Mouse (Mus musculus) liver, embryonic 14.5 days (tissue): ENCODE measurements around the gene Lrmda. TPM values are rescaled to one million over a fixed set of nuclear protein-coding genes. Genes with fewer than 3 reads are reported as not detected.

Source experiments
- ATAC-seq: fragments of 200-750 bp; cut with Nextera tagmentation; 2 replicates; pipeline ENCODE4 v1.8.0; 2017; ENCODE audit warnings: moderate number of reproducible peaks, mild to moderate bottlenecking, moderate library complexity; ENCODE audit not compliant: insufficient read depth
- DNase-seq, 3 experiments: peaks; one replicate each; pipeline ENCODE4 v3.0.0-alpha.2; 2012 to 2013; ENCODE audit warnings: low read depth in 3 of 3, low spot score in 3 of 3
- H3K27ac ChIP-seq: fragments of 300-500 bp; sonication (generic); 2 replicates; pipeline ENCODE4 v1.5.1; 2014; ENCODE audit warnings: moderate library complexity, mild to moderate bottlenecking, control low read depth, inconsistent platforms
- H3K27me3 ChIP-seq: fragments of 300-500 bp; sonication (generic); 2 replicates; pipeline ENCODE4 v1.6.1; 2014; ENCODE audit warnings: mild to moderate bottlenecking, low read length, moderate library complexity; ENCODE audit not compliant: control insufficient read depth, insufficient read depth
- H3K36me3 ChIP-seq: fragments of 300-500 bp; sonication (generic); replicated peaks from 2 replicates; pipeline ENCODE4 v1.6.1; 2014; ENCODE audit warnings: low read depth; ENCODE audit not compliant: control insufficient read depth, insufficient read depth
- H3K4me1 ChIP-seq, 2 experiments: fragments of 200-500 bp in 1 of 2; fragments of 300-500 bp in 1 of 2; sonication (generic) in 1 of 2; replicated peaks; 2 replicates each; pipeline ENCODE4 v1.6.1; 2012 to 2014; ENCODE audit warnings: antibody characterized with exemption in 1 of 2, inconsistent platforms in 1 of 2, low read length in 1 of 2; ENCODE audit not compliant: control insufficient read depth in 2 of 2, insufficient read depth in 2 of 2
- H3K4me2 ChIP-seq: fragments of 300-500 bp; sonication (generic); 2 replicates; pipeline ENCODE4 v1.6.1; 2014; ENCODE audit warnings: low read depth, mild to moderate bottlenecking, control low read depth, moderate library complexity
- H3K4me3 ChIP-seq, 2 experiments: fragments of 200-500 bp in 1 of 2; fragments of 300-500 bp in 1 of 2; sonication (generic) in 1 of 2; 2 replicates each; pipeline ENCODE4 v1.5.1; 2012 to 2014; ENCODE audit warnings: low read depth in 2 of 2, low read length in 2 of 2, mild to moderate bottlenecking in 2 of 2, control low read depth in 1 of 2, inconsistent platforms in 1 of 2, moderate library complexity in 1 of 2; ENCODE audit not compliant: insufficient read depth in 1 of 2
- H3K9ac ChIP-seq: fragments of 300-500 bp; sonication (generic); replicated peaks from 2 replicates; pipeline ENCODE4 v1.6.1; 2014; ENCODE audit warnings: mild to moderate bottlenecking, control low read depth, moderate library complexity
- H3K9me3 ChIP-seq: fragments of 300-500 bp; sonication (generic); 2 replicates; pipeline ENCODE4 v1.6.1; 2016; ENCODE audit warnings: low read length, mixed read lengths; ENCODE audit not compliant: control insufficient read depth
- CTCF ChIP-seq: IDR thresholded peaks from 2 replicates; pipeline ENCODE4 v1.5.1; 2016; ENCODE audit warnings: antibody characterized with exemption, low read depth, control low read depth
- EP300 ChIP-seq: IDR thresholded peaks from 2 replicates; pipeline ENCODE4 v1.6.1; 2016; ENCODE audit warnings: antibody characterized with exemption, low read depth
- WGBS: fragments of 180-500 bp; shearing (Covaris S2); extraction: QIAGEN DNeasy Blood & Tissue Kit; methylation state at CpG from one replicate; pipeline ENCODE4 v1.1.7; 2014; ENCODE audit not compliant: insufficient replicate concordance; 5-methylcytosine and 5-hydroxymethylcytosine counted together
- polyA plus RNA-seq, 2 experiments: library from polyadenylated mRNA; depleted of rRNA in 1 of 2; stranded (reverse) in 1 of 2; unstranded in 1 of 2; fragments of >200 nt; fragmentation: Nextera tagmentation in 1 of 2; extraction: Ambion mirVana in 1 of 2; gene quantifications; 2 replicates each; pipeline versions ENCODE4 v1.2.1 to v1.2.3; 2012 to 2014

The Lrmda gene
- polyA plus RNA-seq, 2 experiments, result 0.18 to 0.22 TPM

GRCm38 (mm10) chr14:22126859-22127258 is 107.3 kb downstream of the Lrmda start:
- Histone ChIP-seq H3K9ac (no peak overlapping the region), H3K27me3 (no peaks in the 10 kb centered on the region), H3K4me2 (no peak overlapping the region), H3K4me3 (no peak overlapping the region), H3K9me3 (no peaks in the 10 kb centered on the region), H3K36me3 (no peaks in the 10 kb centered on the region), H3K27ac (no peak overlapping the region), H3K4me1 (no peaks in the 10 kb centered on the region)
- no peak for ATAC-seq
- WGBS, result 69% methylated on average over 6 of the region's 6 CpGs
- no peak for TF ChIP-seq EP300
- no peak for TF ChIP-seq CTCF
- no peak for DNase-seq

- no peak overlapping the region for H3K4me2 ChIP-seq
Observed at GRCm38 (mm10) chr14:22130950-22131585, 111.6 kb downstream of the Lrmda start.

GRCm38 (mm10) chr14:22139281-22139680 is 119.8 kb downstream of the Lrmda start:
- DNase-seq (no peak), ATAC-seq (no peak)
- Histone ChIP-seq H3K9ac (no peak overlapping the region), H3K27ac (no peak overlapping the region), H3K27me3 (no peaks in the 10 kb centered on the region), H3K4me1 (no peaks in the 10 kb centered on the region), H3K9me3 (no peaks in the 10 kb centered on the region), H3K36me3 (no peaks in the 10 kb centered on the region), H3K4me2 (no peak overlapping the region), H3K4me3 (no peak overlapping the region)
- TF ChIP-seq EP300 (no peak), CTCF (no peak)
- WGBS, result 62% methylated on average over 1 of the region's 1 CpGs

More at GRCm38 (mm10) chr14:22130950-22131585, 111.6 kb downstream of the Lrmda start:
- Histone ChIP-seq H3K36me3 (no peaks in the 10 kb centered on the region), H3K27me3 (no peaks in the 10 kb centered on the region), H3K9me3 (no peaks in the 10 kb centered on the region), H3K9ac (no peak overlapping the region), H3K27ac (no peak overlapping the region), H3K4me1 (no peaks in the 10 kb centered on the region), H3K4me3 (no peak overlapping the region)
- WGBS, result 60% methylated on average over 7 of the region's 7 CpGs
- no peak for TF ChIP-seq EP300
- TF ChIP-seq CTCF, result no peak
- DNase-seq (no peak), ATAC-seq (no peak)

DNA sequence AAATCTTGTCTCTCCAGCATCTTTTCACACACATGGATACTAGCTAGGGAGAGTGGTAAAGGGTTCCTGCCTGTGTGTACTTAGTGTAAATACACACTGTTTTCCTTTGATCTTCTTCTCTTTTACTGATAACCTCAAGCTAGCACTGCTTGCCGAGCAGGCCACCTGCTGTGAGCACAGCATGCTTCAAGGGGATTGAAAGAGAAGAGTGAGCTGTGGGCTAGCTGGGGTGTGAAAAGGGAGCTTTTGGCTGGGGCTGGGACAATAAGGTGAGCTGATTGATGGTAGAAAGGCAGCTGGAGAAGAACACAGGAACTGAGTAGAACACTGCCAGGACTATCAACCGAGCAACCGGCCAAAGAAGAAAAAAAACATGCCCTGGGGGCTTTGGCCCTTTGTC is 124.5 kb downstream of the Lrmda start:
- H3K27me3 ChIP-seq, result no peaks in the 10 kb centered on the region
- H3K4me1 ChIP-seq, result peaks cover 0 to 2% of the 10 kb centered on the region in 2 experiments; a peak in 1 of 4 replicates
- no peak overlapping the region for H3K4me3 ChIP-seq
- no peak for ATAC-seq
- WGBS, result 35% methylated on average over 3 of the region's 3 CpGs
- no peaks in the 10 kb centered on the region for H3K9me3 ChIP-seq
- H3K9ac ChIP-seq, result no peak overlapping the region
- no peaks in the 10 kb centered on the region for H3K36me3 ChIP-seq
- no peak for DNase-seq
- no peak overlapping the region for H3K27ac ChIP-seq
- H3K4me2 ChIP-seq, result no peak overlapping the region
- TF ChIP-seq CTCF (no peak), EP300 (no peak)

- Histone ChIP-seq H3K9ac (no peak overlapping the region), H3K27ac (no peak overlapping the region), H3K4me1 (peaks cover 0 to 2% of the 10 kb centered on the region in 2 experiments; a peak in 1 of 4 replicates), H3K4me3 (no peak overlapping the region), H3K9me3 (no peaks in the 10 kb centered on the region), H3K4me2 (no peak overlapping the region), H3K27me3 (no peaks in the 10 kb centered on the region), H3K36me3 (no peaks in the 10 kb centered on the region)
- no peak for DNase-seq
- no peak for ATAC-seq
- 49% methylated on average over 4 of the region's 4 CpGs for WGBS
- no peak for TF ChIP-seq EP300
Observed at GRCm38 (mm10) chr14:22145863-22146262, 126.4 kb downstream of the Lrmda start.
